In the genomic region with DNA sequence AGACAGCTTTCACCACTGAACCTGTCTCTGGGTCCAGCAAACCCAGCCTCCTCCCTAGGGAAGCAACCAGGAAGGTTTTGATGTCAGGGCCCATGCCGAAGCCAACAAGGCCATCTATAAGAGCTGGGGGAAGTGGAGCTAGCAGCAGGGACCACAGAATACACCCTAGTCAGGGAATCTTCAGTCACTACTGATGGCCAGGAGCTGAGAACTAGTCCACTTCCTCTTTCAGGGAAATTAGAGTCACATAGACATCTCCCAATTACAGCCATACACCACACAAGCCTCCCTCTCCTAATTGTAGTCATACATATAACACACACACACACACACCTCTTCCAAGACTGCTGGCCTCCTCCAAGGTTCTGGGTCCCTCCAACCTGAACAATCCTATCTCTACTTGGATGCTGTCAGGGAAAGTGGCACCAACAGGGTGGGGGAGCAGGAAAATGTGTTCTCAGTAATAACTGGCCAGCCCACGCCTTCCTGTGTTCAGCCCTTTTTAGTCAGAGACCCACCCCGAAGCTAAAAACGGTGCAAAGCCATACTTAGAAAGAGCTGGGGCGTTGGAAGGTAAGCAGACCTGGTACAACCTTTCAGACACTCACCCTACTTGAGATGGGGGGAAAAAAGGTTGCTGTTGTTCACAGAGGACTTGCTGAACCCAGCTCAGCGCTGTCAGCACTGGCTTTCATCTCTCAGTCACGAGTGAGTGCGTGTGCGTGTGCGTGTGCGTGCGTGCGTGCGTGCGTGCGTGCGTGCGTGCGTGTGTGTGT, we compare ENCODE assay signal across 13 mouse cellular contexts. TPM values are rescaled to one million over a fixed set of nuclear protein-coding genes. Genes with fewer than 3 reads are reported as not detected.
DNase-seq lines count a peak whose midpoint lies in the region; ATAC-seq and TF ChIP-seq lines count a peak whose summit lies in the region.
"Had no signal": no experiment of that assay in that cellular context is flagged by ENCODE, and none has a peak within 500 bp of the region (broad histone marks: within the 10 kb centered on the region; RNA-seq: fewer than 3 reads in every experiment).

No protein-coding gene starts in this region.

- intact Hi-C loops in left cerebral cortex, postnatal 36 days (cut with DNase I): loop anchor here (2.0 kb wide), 1 partner anchor 238 kb away; no protein-coding TSS in a partner anchor
- intact Hi-C loops in left cerebral cortex, postnatal 10 days (cut with DNase I): loop anchor here (5.0 kb wide), 1 partner anchor 723 kb away; no protein-coding TSS in a partner anchor

- H3K4me3 ChIP-seq in heart, postnatal 0 days (ENCODE audit: low read depth, low read length): no peak overlapping the region
- H3K4me3 ChIP-seq: limb, embryonic 15.5 days; midbrain, embryonic 15.5 days had no signal

- H3K4me2 ChIP-seq in heart, postnatal 0 days (ENCODE audit: low read depth, low read length): no peak overlapping the region
- H3K4me2 ChIP-seq: limb, embryonic 15.5 days; midbrain, embryonic 15.5 days had no signal

- no peaks in the 10 kb centered on the region for H3K27me3 ChIP-seq in heart, postnatal 0 days (ENCODE audit: control insufficient read depth, insufficient read depth, low read length)
- H3K27me3 ChIP-seq: limb, embryonic 15.5 days; midbrain, embryonic 15.5 days had no signal

- ATAC-seq in heart, postnatal 0 days (ENCODE audit: insufficient read depth, low read depth): 0 out of 2 replicates have a peak, but pooled peaks have one; percentile 6
- ATAC-seq in megakaryocyte, adult 5-6 weeks (ENCODE audit: poor library complexity, severe bottlenecking): peak; percentile 44

- H3K27ac ChIP-seq in heart, postnatal 0 days (ENCODE audit: low read depth): no peak overlapping the region
- H3K27ac ChIP-seq: hindbrain, postnatal 0 days; limb, embryonic 15.5 days; midbrain, embryonic 15.5 days had no signal

- WGBS in heart, postnatal 0 days: 81% methylated on average over 19 of the region's 19 CpGs

- peaks cover 18% of the 10 kb centered on the region for H3K36me3 ChIP-seq in heart, postnatal 0 days (replicated peaks; ENCODE audit: control insufficient read depth, insufficient read depth, low read length)
- H3K36me3 ChIP-seq: midbrain, embryonic 15.5 days had no signal

- TF ChIP-seq CTCF in heart, postnatal 0 days (IDR thresholded peaks at IDR 0.05; ENCODE audit: low read depth): no peak

- no peak for TF ChIP-seq EP300 in heart, postnatal 0 days (IDR thresholded peaks at IDR 0.05; ENCODE audit: low read depth)

- no peak overlapping the region for H3K9ac ChIP-seq in heart, postnatal 0 days (replicated peaks; ENCODE audit: low read depth, low read length)
- H3K9ac ChIP-seq: limb, embryonic 15.5 days; midbrain, embryonic 15.5 days had no signal

- H3K4me1 ChIP-seq in heart, postnatal 0 days (ENCODE audit: control insufficient read depth, insufficient read depth): no peaks in the 10 kb centered on the region
- H3K4me1 ChIP-seq: midbrain, embryonic 15.5 days had no signal

- H3K9me3 ChIP-seq in heart, postnatal 0 days (replicated peaks; ENCODE audit: control insufficient read depth, low read length): no peaks in the 10 kb centered on the region
- H3K9me3 ChIP-seq: limb, embryonic 15.5 days; midbrain, embryonic 15.5 days had no signal

- DNase-seq in heart, postnatal 0 days (ENCODE audit: low spot score): no peak
- no peak for DNase-seq in heart, postnatal 4 days
- DNase-seq in CD4-positive helper T cell, adult 2 months (ENCODE audit: low read depth, low spot score): peak; percentile 66
- DNase-seq in ZHBTc4 (ENCODE audit: low read depth, low spot score): peak; percentile 38
- no peak for DNase-seq in left cerebral cortex, postnatal 36 days (ENCODE audit: low spot score in 2 of 2)
- no peak for DNase-seq in left cerebral cortex, postnatal 10 days (ENCODE audit: extremely low spot score in 1 of 2, low spot score in 2 of 2)
- no peak for DNase-seq in embryo, embryonic 9.5 days (ENCODE audit: extremely low spot score)
- DNase-seq: cerebellum, adult 8-10 months; lung, adult 2 months had no signal

RNA-seq across cellular contexts. Expression of a gene that starts 46.8 kb away (rescaled TPM):
- total RNA-seq in heart, postnatal 0 days (2014; rRNA removed; ENCODE audit: low replicate concordance): 79.0 and 98.0 TPM in 2 replicates
- polyA plus RNA-seq in heart, postnatal 0 days (2015; fragmentation: Nextera tagmentation; extraction: Ambion mirVana): 29.9 and 30.0 TPM in 2 replicates
- 100 to 1,000 TPM; 149 to 157 TPM for total RNA-seq in heart, postnatal 4 days (2021)
- 77.4 and 84.3 TPM in 2 replicates for total RNA-seq in megakaryocyte, adult 5-6 weeks (2015)
- 94.6 and 108 TPM in 2 replicates for total RNA-seq in megakaryocyte, adult 5-6 weeks (2017)
- 10 to 100 TPM; 76.3 to 79.5 TPM for total RNA-seq in left cerebral cortex, postnatal 36 days (2021)
- total RNA-seq in left cerebral cortex, postnatal 10 days (2021): 10 to 100 TPM; 76.1 to 84.1 TPM

Comparison
In these comparisons a context has a peak if more than half of its experiments do, and no peak if none do; other contexts are left out.
1. DNase-seq: peak in CD4-positive helper T cell, adult 2 months (single experiment) and ZHBTc4 (single experiment); none in heart, postnatal 0 days (single experiment), heart, postnatal 4 days (single experiment), left cerebral cortex, postnatal 36 days (0 of 2), left cerebral cortex, postnatal 10 days (0 of 2) and embryo, embryonic 9.5 days (single experiment).